Mouse (Mus musculus): ENCODE measurements around the gene Tymp. TPM values are rescaled to one million over a fixed set of nuclear protein-coding genes. Genes with fewer than 3 reads are reported as not detected.

The Tymp gene
- 0.23 and 0.86 TPM in 2 replicates for total RNA-seq (2017)

DNA sequence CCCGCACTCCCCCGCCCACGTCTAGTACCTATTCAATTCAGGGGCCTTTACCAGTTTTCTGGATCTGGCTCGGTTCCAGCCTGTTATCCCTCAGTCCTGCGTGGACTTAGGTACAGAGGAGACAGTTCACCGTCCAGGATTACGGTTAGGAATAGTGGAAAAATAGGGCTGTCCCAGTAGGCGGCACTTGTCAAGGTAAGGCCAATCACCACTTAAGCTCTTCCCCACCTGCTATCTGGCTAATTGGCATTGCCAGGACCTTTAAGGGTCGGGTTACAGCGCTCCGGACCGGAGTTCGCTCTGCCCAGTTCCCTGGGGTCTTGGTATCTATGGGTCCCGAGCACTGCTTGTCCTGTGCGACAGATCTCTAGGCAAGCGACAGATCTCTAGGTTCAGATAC, at the start of gene Tymp:
Gene Tymp, minus strand, starts transcription at position 83 of the 400 bp plus-strand sequence.
- ATAC-seq (ENCODE audit: extremely low read depth, insufficient number of reproducible peaks, low FRiP score, poor library complexity, severe bottlenecking) = no peak

DNA sequence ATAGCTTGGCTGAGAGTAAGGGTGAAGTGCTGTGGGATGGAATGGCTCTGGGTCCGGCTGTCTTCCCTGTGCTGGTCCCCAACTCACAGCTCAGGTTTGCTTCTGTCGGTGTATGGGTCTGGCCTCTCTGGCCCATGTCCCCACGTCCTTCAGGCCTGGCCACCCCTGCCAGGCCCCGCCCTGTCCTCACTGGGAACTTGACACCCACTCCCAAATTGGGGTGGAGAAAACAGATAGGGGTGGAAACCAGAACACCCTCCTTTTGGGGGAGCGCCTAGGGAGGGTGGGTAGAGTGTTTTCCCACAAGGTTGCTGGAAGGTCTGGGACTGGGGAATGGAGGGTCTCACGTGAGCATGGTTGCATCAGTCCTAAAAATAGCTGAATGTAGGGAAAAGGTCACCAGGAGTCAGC, 48.9 kb upstream of the Tymp start, which contains the start of gene Cpt1b:
Gene Cpt1b, minus strand, starts transcription at position 153 of the 411 bp plus-strand sequence.
- no peak for ATAC-seq (ENCODE audit: extremely low read depth, insufficient number of reproducible peaks, low FRiP score, poor library complexity, severe bottlenecking)

DNA sequence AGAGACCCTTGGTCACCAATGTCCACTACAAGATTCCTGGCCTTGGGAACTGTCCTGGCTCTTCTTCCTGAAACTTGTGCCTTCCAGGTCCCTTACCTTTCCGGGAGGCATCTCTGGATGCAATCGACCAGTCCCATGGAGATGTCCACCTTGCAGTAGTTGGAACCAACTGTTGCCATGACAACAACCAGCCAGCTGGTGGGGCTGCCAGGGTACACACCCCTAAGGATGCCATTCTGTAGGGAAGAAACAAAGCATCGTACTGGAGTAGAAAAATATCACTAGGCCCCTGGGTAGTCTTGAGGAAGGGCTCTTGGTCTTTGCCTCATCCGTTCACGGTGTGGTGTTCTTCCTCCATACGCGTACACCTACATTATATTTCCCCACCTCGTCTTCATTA, 47.8 kb upstream of the Tymp start:
- ATAC-seq (ENCODE audit: extremely low read depth, insufficient number of reproducible peaks, low FRiP score, poor library complexity, severe bottlenecking) = no peak

DNA sequence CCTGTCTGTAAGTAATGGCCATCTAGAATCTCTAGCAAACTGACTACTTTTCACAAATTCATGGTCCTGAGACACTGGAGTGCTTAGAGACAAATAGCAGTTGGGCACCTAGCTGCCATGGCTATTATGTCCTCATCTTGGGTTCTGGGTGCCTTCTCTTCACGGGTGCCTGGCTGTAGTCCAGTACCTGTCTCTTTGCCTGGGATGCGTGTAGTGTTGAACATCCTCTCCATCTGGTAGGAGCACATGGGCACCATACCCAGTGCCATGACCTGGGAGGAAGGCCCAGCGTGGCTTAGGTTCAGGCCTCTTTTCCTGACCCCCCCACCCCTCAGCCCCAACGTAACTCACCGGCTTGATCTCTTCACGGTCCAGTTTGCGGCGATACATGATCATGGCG, 45.1 kb upstream of the Tymp start:
- ATAC-seq (ENCODE audit: extremely low read depth, insufficient number of reproducible peaks, low FRiP score, poor library complexity, severe bottlenecking) = no peak

DNA sequence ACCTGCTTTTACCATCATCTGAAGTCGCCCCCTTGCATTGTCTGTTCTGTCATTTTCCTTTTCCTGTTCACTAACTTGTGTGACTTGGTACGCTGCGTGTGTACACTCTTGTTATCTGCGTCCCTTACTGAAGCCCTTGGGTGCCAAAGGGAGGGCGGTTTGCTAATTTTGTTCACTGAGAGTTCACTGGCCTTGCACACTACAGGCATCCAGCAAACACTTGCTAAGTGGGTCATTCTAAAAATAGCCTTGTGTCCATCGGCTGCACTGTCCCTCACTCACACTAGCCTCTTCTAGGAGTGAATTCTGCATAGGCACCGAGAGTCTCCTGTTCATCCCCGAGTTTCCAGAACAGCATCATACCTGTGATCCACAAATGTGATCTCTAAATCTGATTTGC, 38.4 kb upstream of the Tymp start:
- no peak for ATAC-seq (ENCODE audit: extremely low read depth, insufficient number of reproducible peaks, low FRiP score, poor library complexity, severe bottlenecking)

DNA sequence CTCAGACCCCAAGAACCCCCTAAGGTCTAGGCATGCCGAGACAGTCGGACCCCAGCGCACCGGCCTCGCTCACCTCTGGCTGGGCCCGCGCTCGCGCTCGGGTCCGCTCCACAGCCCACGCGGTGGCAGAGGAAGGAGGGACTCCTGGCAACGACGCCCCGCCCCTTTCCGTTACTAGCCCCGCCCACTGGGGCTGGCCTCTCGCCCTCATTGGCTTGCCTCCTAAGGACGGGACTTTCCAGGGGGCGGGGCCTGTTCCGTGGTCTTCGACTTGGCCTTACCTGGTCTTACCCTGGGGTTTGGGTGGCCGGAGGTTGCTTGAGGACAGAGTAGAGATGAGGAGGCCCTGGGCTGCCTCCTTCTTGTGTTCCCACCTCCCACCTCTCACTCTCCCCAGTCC, 33.3 kb upstream of the Tymp start, which contains the start of gene Syce3:
Gene Syce3, minus strand, starts transcription at position 386 of the 400 bp plus-strand sequence.
- no peak for ATAC-seq (ENCODE audit: extremely low read depth, insufficient number of reproducible peaks, low FRiP score, poor library complexity, severe bottlenecking)

DNA sequence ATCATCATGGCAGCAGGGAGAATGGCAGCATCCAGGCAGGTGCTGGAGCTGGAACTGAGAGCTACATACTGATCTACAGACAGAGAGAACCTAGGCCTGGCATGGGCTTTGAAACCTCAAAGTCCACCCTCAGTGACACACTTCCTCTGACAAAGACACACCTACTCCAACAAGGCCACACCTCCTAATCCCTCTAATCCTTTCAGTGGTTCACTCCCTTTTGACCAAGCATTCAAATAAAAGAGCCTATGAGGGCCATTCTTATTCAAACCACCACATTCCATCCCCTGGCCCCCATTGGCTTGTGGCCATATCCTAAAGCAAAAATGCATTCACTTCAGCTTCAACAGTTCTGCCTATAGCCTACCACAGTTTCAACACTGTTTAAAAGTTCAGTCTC, 29.9 kb upstream of the Tymp start:
- no peak for ATAC-seq (ENCODE audit: extremely low read depth, insufficient number of reproducible peaks, low FRiP score, poor library complexity, severe bottlenecking)

DNA sequence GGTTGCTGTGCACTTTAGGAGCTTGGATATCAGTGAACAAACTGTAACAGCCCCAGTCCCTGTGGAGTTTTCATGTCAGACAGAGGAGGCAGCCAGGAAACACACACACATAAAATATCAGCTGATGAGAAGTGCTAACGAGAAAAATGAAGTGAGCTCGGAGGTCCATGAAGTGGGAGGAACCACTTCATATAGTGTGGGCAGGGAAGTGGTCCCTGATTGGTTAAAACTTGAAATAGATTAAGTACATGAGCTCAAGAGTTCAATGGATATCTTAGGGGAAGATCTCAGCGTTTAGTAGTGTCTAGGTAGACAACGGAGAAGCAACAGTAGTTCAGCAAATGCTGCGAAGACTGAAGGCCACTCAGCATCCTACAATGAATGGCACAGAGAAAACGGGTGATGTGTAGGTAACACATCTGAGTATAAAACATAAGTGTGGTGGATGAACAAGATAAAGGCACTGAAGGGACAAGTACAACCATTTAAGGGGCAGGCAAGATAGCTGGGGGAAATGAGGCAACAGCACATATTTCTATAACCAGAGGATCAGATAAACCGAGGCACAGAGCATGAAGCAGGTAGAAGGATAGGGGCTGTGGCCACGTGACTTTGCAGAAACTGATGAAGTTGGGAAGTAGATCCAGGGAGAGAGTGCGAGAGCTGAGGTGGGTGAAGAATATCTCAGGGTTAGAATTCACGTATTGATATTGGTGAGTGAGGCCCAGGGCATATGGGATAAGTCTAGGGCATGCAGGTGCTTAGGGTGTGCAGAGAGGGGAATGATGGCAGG, 28.2 kb upstream of the Tymp start:
- ATAC-seq (ENCODE audit: extremely low read depth, insufficient number of reproducible peaks, low FRiP score, poor library complexity, severe bottlenecking) = no peak

DNA sequence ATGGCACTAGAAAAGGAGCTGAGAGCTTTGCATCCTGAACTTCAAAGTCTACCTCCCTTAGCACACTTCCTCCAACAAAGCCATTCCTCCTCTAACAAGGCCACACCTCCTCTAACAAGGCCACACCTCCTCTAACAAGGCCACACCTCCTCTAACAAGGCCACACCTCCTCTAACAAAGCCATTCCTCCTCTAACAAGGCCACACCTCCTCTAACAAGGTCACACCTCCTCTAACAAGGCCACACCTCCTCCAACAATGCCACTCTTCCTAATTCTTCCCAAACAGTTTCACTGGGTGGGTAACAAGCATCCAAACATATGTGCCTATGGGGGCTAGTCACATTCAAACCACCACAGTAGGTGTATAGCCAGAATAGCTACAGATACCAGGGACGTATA, 25.6 kb upstream of the Tymp start:
- no peak for ATAC-seq (ENCODE audit: extremely low read depth, insufficient number of reproducible peaks, low FRiP score, poor library complexity, severe bottlenecking)

DNA sequence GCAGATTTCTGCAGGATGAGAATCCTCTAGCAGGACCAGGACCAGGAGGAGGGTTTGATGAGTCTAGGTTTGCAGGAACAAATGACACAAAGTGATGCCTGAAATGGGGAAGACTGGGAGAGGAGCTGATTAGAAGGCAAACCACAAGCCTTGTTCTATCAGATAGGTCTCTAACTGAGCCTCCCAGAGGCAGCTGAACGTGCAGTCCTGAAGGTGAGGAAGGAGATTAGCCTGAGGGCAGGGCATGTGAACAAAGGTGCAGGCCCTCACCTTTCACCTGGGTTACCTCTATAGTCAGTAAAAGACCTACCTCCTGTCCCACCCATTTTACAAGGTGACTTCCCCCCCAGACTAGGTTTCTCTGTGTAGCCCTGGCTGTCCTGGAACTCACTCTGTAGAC, 22.9 kb upstream of the Tymp start:
- no peak for ATAC-seq (ENCODE audit: extremely low read depth, insufficient number of reproducible peaks, low FRiP score, poor library complexity, severe bottlenecking)

DNA sequence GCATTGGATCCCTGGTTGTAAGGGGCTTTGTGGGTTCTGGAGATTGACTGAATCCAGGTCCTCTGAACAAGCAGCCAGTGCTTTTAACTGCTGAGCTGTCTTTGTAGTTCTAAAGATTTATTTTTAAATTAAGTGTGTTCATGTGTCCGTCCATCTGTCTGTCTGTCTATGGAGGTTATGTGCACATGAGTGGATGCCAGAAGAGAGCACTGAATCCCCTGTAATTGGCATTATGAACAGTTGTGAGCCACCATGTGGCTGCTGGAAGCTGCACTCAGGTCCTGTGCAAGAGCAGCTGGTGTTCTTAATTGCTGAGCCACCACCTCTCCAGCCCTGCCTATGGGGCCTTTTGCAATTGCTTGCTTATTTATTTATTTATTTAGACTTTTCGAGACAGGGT, 21.3 kb upstream of the Tymp start:
- ATAC-seq (ENCODE audit: extremely low read depth, insufficient number of reproducible peaks, low FRiP score, poor library complexity, severe bottlenecking) = no peak

DNA sequence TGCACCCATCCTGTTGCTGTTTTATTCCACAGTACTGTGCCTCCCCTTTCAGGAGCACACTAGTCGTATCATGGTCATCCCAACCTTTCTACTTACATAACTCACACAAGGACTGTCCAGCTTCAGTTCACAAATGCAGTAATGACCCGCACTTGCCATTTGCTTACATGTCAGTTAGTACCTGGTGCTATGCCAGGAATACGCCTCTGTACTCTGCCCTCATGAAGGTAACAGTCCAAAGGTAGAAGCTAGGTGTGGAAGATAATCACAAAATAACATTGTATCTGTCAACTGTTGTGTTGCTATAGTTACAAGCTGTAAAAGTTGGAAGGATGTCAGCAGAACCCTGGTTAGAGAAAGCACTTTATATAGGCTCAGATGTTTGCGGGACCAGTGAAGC, 20.0 kb upstream of the Tymp start:
- ATAC-seq (ENCODE audit: extremely low read depth, insufficient number of reproducible peaks, low FRiP score, poor library complexity, severe bottlenecking) = no peak

DNA sequence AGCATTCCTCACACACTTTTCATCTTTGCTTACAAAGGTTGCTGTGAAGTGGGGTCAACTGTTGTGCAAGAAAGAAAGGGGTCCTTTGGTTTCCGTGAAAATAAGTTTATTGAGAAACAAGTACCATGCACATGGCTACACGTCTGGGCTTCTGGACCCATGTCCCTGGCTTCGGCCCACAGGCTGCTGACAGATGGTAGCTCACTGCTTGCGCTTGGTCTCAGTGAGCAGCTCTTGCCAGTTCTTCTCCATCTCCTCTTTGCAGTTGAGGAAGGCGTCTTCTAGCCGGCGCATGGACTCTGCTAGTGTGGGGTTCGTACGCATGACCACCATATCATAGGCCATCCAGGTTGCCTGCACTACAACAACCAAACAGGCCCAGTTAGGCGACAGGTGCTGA, 13.2 kb upstream of the Tymp start:
- ATAC-seq (ENCODE audit: extremely low read depth, insufficient number of reproducible peaks, low FRiP score, poor library complexity, severe bottlenecking) = no peak

DNA sequence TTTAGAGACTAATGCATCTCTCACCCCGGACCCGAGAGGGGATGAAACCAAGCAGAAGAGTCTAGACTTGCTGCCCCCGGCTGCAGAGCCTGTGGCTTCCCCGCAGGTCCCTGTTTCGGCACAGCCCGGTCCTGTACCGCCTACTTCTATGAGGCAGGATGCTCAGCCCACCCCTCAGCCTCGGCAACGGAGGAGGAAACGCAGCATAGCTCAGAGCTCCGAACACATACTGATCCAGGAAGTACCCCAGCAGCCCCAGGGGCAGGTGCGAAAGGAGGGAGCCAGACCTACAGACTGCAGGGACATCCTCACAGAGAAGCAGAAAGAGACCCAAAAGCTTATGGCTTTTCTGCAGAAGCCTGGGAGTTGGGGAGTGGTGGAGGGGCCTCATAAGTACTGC, 10.3 kb upstream of the Tymp start:
- ATAC-seq (ENCODE audit: extremely low read depth, insufficient number of reproducible peaks, low FRiP score, poor library complexity, severe bottlenecking) = no peak

DNA sequence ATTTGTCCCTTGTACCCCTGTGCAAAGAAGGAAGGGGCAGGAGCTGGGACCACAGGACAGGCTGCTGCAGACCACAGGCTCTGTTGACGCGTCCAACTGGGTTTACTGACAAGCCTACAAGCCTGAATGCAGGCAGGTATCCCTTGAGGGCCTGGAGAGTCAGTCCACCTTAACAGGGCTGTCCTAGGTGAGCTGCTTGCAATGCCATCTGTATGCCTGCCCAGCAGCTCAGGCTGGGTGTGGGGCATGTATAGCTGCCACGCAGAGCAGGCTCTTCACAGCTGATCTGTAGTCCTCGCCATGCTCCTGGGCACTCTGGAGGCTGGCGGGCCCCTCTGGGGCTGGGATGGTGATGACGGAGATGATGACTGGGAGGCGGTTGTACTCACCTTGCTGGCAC, 7.8 kb upstream of the Tymp start, which contains the start of gene Klhdc7b:
Gene Klhdc7b, plus strand, starts transcription at position 301 of the 400 bp plus-strand sequence.
- no peak for ATAC-seq (ENCODE audit: extremely low read depth, insufficient number of reproducible peaks, low FRiP score, poor library complexity, severe bottlenecking)

DNA sequence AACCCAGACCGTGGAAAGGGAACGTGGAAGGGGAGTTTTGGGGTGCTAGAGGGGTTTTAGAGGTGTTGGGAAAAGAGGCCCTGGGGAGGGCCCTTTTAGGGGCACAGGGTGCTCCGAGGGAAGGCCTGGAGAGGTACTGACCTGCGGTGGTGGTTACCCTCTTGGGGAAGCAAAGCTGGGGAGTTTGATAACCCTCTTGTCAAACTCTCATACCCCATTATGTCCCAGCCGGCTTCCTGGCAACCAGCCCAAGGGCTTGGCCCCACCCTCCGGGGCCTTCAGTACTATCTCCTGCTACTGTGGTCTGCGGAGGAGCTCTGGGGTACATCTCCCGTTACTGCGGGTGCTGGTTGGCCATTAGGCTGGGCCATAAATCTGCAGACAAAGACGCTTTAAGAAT, 2.6 kb upstream of the Tymp start:
- ATAC-seq (ENCODE audit: extremely low read depth, insufficient number of reproducible peaks, low FRiP score, poor library complexity, severe bottlenecking) = no peak

DNA sequence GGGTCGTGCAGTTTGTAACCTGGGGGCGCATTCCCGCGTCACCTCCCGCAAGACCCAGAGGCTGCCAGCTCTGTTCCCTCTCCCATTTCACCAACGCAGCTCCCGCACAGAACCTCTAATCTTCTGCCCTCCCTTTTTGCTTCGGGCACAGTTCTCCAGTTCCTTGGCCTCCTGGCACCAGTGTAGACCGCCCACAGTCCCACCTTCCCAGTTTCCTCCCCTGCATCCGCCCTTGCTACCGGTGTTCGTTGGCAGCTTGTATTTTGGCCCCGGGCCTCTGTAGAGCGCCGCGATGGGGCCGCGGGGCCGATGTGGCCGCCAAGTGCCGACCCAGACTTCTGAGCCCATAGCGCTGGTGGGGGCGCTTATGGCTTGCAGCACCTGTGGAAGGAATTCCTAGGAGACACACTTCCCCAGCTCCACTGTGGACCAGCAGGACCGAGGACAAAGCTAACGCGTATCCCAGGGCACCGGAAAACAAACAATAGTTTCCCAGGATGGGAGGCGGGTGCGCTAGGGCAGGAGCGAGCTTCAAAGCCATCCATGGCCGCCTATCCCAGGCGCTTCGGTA, 2.1 kb upstream of the Tymp start, which contains the start of gene Odf3b:
Gene Odf3b, minus strand, starts transcription at position 452 of the 571 bp plus-strand sequence.
- no peak for ATAC-seq (ENCODE audit: extremely low read depth, insufficient number of reproducible peaks, low FRiP score, poor library complexity, severe bottlenecking)

DNA sequence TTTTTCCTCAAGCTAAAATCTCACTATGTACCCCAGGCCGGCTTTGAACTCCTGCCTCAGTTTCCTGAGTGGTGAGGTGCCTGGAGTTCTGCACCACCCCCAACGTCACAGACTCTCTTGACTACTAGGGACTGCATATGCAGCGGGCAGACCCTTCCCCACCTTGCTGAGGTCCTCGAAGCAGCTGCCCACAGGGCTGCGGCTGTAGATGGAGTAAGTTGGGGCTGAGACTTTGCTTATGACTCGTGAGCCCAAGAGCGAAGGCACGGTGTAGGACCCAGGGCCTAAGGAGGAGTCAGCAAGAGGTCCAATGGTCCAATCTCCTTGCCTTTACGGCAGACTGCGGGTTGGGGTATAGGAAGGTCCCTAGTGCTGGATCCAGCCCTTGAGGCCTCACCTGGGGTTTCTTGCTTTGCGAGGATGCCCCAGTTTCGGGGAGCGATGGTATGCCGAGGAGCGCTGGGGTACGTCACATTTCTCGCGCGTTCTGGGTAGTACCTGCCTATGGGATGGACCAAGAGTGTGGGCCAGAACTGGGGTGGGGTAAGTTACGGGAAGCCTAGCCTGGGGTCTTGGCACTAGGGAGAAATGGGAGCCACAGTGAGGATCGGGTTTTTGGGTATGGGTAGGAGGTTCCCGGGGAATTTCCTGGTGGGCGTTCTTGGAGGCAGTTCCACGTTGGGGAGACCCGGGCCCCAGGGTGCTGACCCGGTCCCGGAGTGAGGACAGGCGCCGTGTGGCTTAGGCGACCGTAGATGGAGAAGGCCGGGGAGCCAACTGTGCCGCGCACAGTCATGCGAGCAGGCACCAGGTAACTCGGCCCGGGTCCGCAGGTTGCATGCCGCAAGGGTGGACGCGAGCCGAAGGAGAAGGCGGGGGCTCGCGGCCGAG, 1.3 kb upstream of the Tymp start:
- ATAC-seq (ENCODE audit: extremely low read depth, insufficient number of reproducible peaks, low FRiP score, poor library complexity, severe bottlenecking) = no peak

DNA sequence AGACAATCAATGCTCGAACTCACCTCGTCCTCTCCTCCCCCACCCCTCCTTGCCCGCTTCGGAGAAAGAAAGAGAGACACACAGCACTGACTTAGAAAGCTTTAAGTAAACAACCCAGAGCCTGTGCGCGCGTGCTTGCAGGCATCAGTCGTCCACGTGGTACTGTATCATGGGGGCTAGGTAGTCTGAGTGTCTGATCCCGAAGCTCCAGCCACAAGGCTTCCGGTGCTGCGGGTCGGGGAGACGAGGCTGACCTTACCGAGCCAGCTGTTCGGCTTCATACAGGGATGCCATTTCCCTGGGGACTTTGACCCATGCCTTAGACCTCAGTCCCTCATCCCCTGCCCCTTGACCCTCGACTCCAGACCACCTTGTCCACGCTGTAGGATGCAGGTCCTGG, 523 bp upstream of the Tymp start:
- ATAC-seq (ENCODE audit: extremely low read depth, insufficient number of reproducible peaks, low FRiP score, poor library complexity, severe bottlenecking) = no peak

DNA sequence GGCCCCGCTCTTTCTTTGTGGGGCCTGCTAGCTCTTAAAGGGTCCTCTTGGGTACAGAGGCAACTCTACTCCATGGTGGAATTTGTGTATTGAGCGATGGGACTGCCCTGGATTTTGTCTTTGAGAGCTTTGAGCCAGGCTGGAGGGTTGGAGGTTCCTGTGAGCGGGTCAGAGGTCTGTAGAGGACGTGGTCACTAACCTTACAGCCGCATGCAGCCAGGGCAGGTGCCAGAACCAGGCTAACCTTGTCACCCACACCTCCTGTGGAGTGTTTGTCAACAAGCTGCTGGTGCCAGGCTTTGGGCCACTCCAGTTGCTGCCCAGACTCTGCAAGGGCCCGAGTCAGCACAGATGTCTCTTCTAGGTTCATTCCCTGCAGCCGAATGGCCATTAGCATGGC, 799 bp downstream of the Tymp start:
- ATAC-seq (ENCODE audit: extremely low read depth, insufficient number of reproducible peaks, low FRiP score, poor library complexity, severe bottlenecking) = no peak
